Mouse (Mus musculus) bone marrow macrophage, adult 2 months (primary cell): ENCODE data around the gene Morc1.

Experiments
- CTCF ChIP-seq: IDR thresholded peaks from 2 replicates; pipeline ENCODE4 v1.5.1; 2012; ENCODE audit warnings: low read depth, mild to moderate bottlenecking, low read length, moderate library complexity
- POLR2A ChIP-seq: IDR thresholded peaks from 2 replicates; pipeline ENCODE4 v1.6.1; 2012; ENCODE audit warnings: mild to moderate bottlenecking, low read depth, low read length, borderline replicate concordance

DNA sequence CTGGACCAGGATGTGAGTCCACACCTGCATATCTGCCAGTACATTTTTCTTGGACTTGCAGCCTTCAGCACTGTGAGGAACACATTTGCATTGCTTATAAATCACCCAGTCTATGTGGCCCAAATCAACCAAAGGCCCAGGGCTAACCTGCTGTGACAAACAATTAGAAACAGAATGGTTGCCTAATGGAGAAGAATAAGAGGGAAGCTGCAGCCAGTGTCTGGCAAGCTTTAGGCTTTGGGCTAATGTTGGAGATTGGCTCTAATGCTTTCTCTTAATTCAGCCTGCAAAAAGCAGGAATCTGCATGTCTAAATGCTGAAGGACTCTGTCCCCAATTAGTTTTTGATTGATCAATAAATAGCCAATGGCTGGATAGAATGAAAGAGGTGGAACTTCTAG, 88.5 kb downstream of the Morc1 start:
- no peak for TF ChIP-seq CTCF
- no peak for TF ChIP-seq POLR2A
